Mouse (Mus musculus) embryonic fibroblast, embryonic 13.5 days (primary cell): Measurements from ENCODE around the gene Rad51b.

Experiments used
- CTCF ChIP-seq: IDR thresholded peaks from 2 replicates; pipeline ENCODE4 v1.5.1; 2011; ENCODE audit warnings: mild to moderate bottlenecking, control low read depth, low read length, moderate library complexity, borderline replicate concordance; ENCODE audit not compliant: insufficient read depth
- POLR2A ChIP-seq: IDR thresholded peaks from 2 replicates; pipeline ENCODE4 v1.6.1; 2011; ENCODE audit warnings: low read depth, mild to moderate bottlenecking, control low read depth, low read length, moderate library complexity

GRCm38 (mm10) chr12:79449817-79450411 lies 152.8 kb downstream of the Rad51b start:
- TF ChIP-seq CTCF (no peak), POLR2A (no peak)
